Mouse (Mus musculus): Measurements from ENCODE around the gene Gli3. TPM values are rescaled to one million over a fixed set of nuclear protein-coding genes. Genes with fewer than 3 reads are reported as not detected.

The Gli3 gene
- polyA plus RNA-seq, 2 experiments, result 0.21 to 0.44 TPM

DNA sequence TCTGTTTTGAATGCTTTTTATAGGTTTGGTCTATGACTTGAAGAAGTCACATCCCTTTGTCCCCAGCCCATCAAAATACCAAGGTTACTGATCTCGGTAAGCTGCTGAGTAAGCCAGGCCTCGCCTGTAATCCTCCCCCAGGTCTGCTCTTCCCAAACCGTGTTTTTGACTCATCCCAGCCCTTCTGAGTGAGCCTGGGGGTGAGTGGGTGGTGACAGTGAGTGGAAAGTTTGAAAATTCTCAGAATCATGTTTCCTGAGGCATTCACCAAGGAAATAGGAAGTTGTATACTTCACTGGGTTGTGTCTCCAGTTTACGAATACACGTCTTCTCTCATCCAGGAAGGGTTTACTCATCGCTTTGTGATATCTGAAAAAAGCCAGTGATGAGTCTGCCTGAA is 314.6 kb downstream of the Gli3 start:
- Histone ChIP-seq H3K9ac (replicated peaks) (no peak overlapping the region), H3K4me2 (ENCODE audit: low read depth) (no peak overlapping the region), H3K27me3 (ENCODE audit: control insufficient read depth, insufficient read depth, low read length) (no peaks in the 10 kb centered on the region), H3K36me3 (replicated peaks; ENCODE audit: control insufficient read depth, insufficient read depth, low read depth) (no peaks in the 10 kb centered on the region), H3K4me1 (replicated peaks; ENCODE audit: control insufficient read depth in 2 of 2, insufficient read depth in 2 of 2, low read length in 1 of 2) (no peaks in the 10 kb centered on the region), H3K27ac (no peak overlapping the region), H3K9me3 (ENCODE audit: control insufficient read depth, low read length) (no peaks in the 10 kb centered on the region), H3K4me3 (ENCODE audit: insufficient read depth in 1 of 2, low read depth in 2 of 2, low read length in 2 of 2) (no peak overlapping the region)
- ATAC-seq (ENCODE audit: insufficient read depth), result no peak
- WGBS (ENCODE audit: insufficient replicate concordance), result 56% methylated on average over 6 of the region's 6 CpGs
- TF ChIP-seq CTCF (IDR thresholded peaks at IDR 0.05; ENCODE audit: low read depth) (no peak), EP300 (IDR thresholded peaks at IDR 0.05; ENCODE audit: low read depth) (no peak)
- DNase-seq (ENCODE audit: low read depth in 3 of 3, low spot score in 3 of 3), result no peak

Measured in liver, embryonic 14.5 days (tissue).